Mouse (Mus musculus) heart, postnatal 4 days (tissue): ENCODE measurements around the gene Nat10. TPM values are rescaled to one million over a fixed set of nuclear protein-coding genes. Genes with fewer than 3 reads are reported as not detected.
A peak's percentile ranks its signal among the peaks of the same experiment; 100 is the strongest.

Experiments used
- DNase-seq: peaks from one replicate; pipeline ENCODE4 v3.0.0; 2021
- total RNA-seq, 2 experiments: library from RNA; stranded (reverse); gene quantifications; 2 replicates each; pipeline ENCODE4 v1.2.3; 2021

Nat10 gene
- total RNA-seq, 2 experiments from 2014 or later: 25.8 to 26.0 TPM

GRCm38 (mm10) chr2:103690828-103691227 lies 70.2 kb downstream of the Nat10 start:
- DNase-seq: no peak

- DNase-seq: peak; percentile 70
Measured at GRCm38 (mm10) chr2:103690425-103690824, 70.6 kb downstream of the Nat10 start.

GRCm38 (mm10) chr2:103687888-103688287 lies 73.2 kb downstream of the Nat10 start:
- DNase-seq: no peak

- no peak for DNase-seq
Measured at GRCm38 (mm10) chr2:103687143-103687542, 73.9 kb downstream of the Nat10 start.

GRCm38 (mm10) chr2:103685581-103685980 lies 75.5 kb downstream of the Nat10 start:
- no peak for DNase-seq

- DNase-seq: peak; percentile 53
Measured at GRCm38 (mm10) chr2:103684926-103685577, 76.0 kb downstream of the Nat10 start.

GRCm38 (mm10) chr2:103684431-103684830 lies 76.6 kb downstream of the Nat10 start:
- no peak for DNase-seq

- no peak for DNase-seq
Measured at GRCm38 (mm10) chr2:103682927-103683442, 78.1 kb downstream of the Nat10 start.

- DNase-seq: no peak
Measured at GRCm38 (mm10) chr2:103682261-103682722, 78.8 kb downstream of the Nat10 start.

GRCm38 (mm10) chr2:103681149-103681548 lies 79.9 kb downstream of the Nat10 start:
- DNase-seq: no peak

- DNase-seq: no peak
Measured at GRCm38 (mm10) chr2:103680364-103681110, 80.5 kb downstream of the Nat10 start.

GRCm38 (mm10) chr2:103678433-103678832 lies 82.6 kb downstream of the Nat10 start:
- DNase-seq: no peak

- DNase-seq: no peak
Measured at GRCm38 (mm10) chr2:103677614-103678369, 83.3 kb downstream of the Nat10 start.

GRCm38 (mm10) chr2:103676808-103677207 lies 84.3 kb downstream of the Nat10 start:
- no peak for DNase-seq

- no peak for DNase-seq
Measured at GRCm38 (mm10) chr2:103675391-103675790, 85.7 kb downstream of the Nat10 start.

- no peak for DNase-seq
Measured at GRCm38 (mm10) chr2:103673609-103674008, 87.5 kb downstream of the Nat10 start.

GRCm38 (mm10) chr2:103672573-103673119 lies 88.4 kb downstream of the Nat10 start:
- no peak for DNase-seq

Other genes with a start within 250 kb of the Nat10 start
- 10 to 100 TPM; 23.6 to 25.6 TPM for gene Abtb2, start 195.0 kb downstream of the Nat10 start, total RNA-seq
- gene Caprin1, start 36.4 kb upstream of the Nat10 start, total RNA-seq: 100 to 1,000 TPM; 262 to 265 TPM
- 10 to 100 TPM; 25.0 to 25.4 TPM for gene Lmo2, start 196.7 kb upstream of the Nat10 start, total RNA-seq